Mouse (Mus musculus) embryonic facial prominence, embryonic 14.5 days (tissue): ENCODE results near the gene Mbip. TPM values are rescaled to one million over a fixed set of nuclear protein-coding genes. Genes with fewer than 3 reads are reported as not detected.

Experiments used
- ATAC-seq: fragments of 200-750 bp; cut with Nextera tagmentation; 2 replicates; pipeline ENCODE4 v1.8.0; 2017; ENCODE audit warnings: low read depth, moderate number of reproducible peaks, moderate TSS enrichment
- DNase-seq: peaks from one replicate; pipeline ENCODE4 v3.0.0-alpha.2; 2015; ENCODE audit warnings: low spot score
- H3K27ac ChIP-seq: fragments of 300-500 bp; sonication (generic); replicated peaks from 2 replicates; pipeline ENCODE4 v1.5.1; 2014; ENCODE audit warnings: low read depth, mild to moderate bottlenecking, low read length, moderate library complexity
- H3K27me3 ChIP-seq: fragments of 300-500 bp; sonication (generic); replicated peaks from 2 replicates; pipeline ENCODE4 v1.6.1; 2014; ENCODE audit warnings: low read length; ENCODE audit not compliant: control insufficient read depth, insufficient read depth
- H3K36me3 ChIP-seq: fragments of 300-500 bp; sonication (generic); 2 replicates; pipeline ENCODE4 v1.6.1; 2014; ENCODE audit warnings: low read length, mixed read lengths; ENCODE audit not compliant: control insufficient read depth, insufficient read depth
- H3K4me1 ChIP-seq: fragments of 300-500 bp; sonication (generic); 2 replicates; pipeline ENCODE4 v1.6.1; 2014; ENCODE audit warnings: antibody characterized with exemption, low read length; ENCODE audit not compliant: control insufficient read depth, insufficient read depth
- H3K4me2 ChIP-seq: fragments of 300-500 bp; sonication (generic); 2 replicates; pipeline ENCODE4 v1.6.1; 2014; ENCODE audit warnings: low read depth, mild to moderate bottlenecking, low read length, moderate library complexity, mixed read lengths
- H3K4me3 ChIP-seq: fragments of 300-500 bp; sonication (generic); 2 replicates; pipeline ENCODE4 v1.5.1; 2014; ENCODE audit warnings: low read depth, mild to moderate bottlenecking, low read length
- H3K9ac ChIP-seq: fragments of 300-500 bp; sonication (generic); 2 replicates; pipeline ENCODE4 v1.6.1; 2014; ENCODE audit warnings: low read depth, mild to moderate bottlenecking, low read length, moderate library complexity, mixed read lengths
- H3K9me3 ChIP-seq: fragments of 300-500 bp; sonication (generic); 2 replicates; pipeline ENCODE4 v1.6.1; 2016; ENCODE audit warnings: low read length; ENCODE audit not compliant: control insufficient read depth
- WGBS: fragments of 180-500 bp; shearing (Covaris S2); extraction: QIAGEN DNeasy Blood & Tissue Kit; methylation state at CpG from one replicate; pipeline ENCODE4 v1.1.7; 2014; 5-methylcytosine and 5-hydroxymethylcytosine counted together
- polyA plus RNA-seq: library from polyadenylated mRNA; unstranded; fragments of >200 nt; fragmentation: Nextera tagmentation; extraction: Ambion mirVana; gene quantifications from 2 replicates; pipeline ENCODE4 v1.2.1, GENCODE M21; 2014

Mbip gene
- polyA plus RNA-seq, 1 experiment from 2014 or later, result 27.2 TPM

GRCm38 (mm10) chr12:56297921-56298830 lies 47.5 kb downstream of the Mbip start:
- ATAC-seq (0 out of 2 replicates have a peak, but pooled peaks have one; percentile 49), DNase-seq (no peak)
- no peak overlapping the region for H3K4me3 ChIP-seq

DNA sequence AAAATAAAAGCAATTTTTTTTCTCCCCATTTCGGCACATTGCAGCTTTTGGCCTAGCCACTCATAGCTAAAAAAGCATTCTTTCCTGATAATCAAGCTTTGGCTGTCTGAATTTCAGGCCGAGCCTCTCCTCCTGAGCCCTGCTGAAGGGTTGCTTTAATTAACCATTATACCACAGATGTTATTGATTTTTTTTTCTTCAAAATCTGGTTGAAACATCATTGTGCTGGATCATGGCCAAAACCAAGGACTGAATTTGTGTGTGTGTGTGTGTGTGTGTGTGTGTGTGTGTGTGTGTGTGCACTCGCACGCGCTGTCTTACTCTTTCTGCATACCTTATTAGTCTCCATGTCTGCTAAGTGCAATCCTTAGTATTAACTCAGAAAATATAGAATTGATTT lies 48.6 kb downstream of the Mbip start:
- Histone ChIP-seq H3K36me3 (no peaks in the 10 kb centered on the region), H3K4me3 (no peak overlapping the region), H3K9ac (no peak overlapping the region), H3K27me3 (0 out of 2 replicates have a peak, but pooled peaks cover 3% of the 10 kb centered on the region), H3K4me2 (no peak overlapping the region), H3K9me3 (no peaks in the 10 kb centered on the region), H3K27ac (no peak overlapping the region), H3K4me1 (peaks cover 10% of the 10 kb centered on the region; the same call in 1 of the 2 replicates)
- WGBS, result 43% methylated on average over 5 of the region's 5 CpGs
- ATAC-seq (no peak), DNase-seq (peak; percentile 40)

More at GRCm38 (mm10) chr12:56297921-56298830, 47.5 kb downstream of the Mbip start:
- no peak overlapping the region for H3K27ac ChIP-seq
- peaks cover 10% of the 10 kb centered on the region; the same call in 1 of the 2 replicates for H3K4me1 ChIP-seq
- H3K9ac ChIP-seq, result no peak overlapping the region
- H3K27me3 ChIP-seq, result 0 out of 2 replicates have a peak, but pooled peaks cover 3% of the 10 kb centered on the region
- no peak overlapping the region for H3K4me2 ChIP-seq
- no peaks in the 10 kb centered on the region for H3K36me3 ChIP-seq
- H3K9me3 ChIP-seq, result no peaks in the 10 kb centered on the region
- WGBS, result 21% methylated on average over 21 of the region's 21 CpGs

DNA sequence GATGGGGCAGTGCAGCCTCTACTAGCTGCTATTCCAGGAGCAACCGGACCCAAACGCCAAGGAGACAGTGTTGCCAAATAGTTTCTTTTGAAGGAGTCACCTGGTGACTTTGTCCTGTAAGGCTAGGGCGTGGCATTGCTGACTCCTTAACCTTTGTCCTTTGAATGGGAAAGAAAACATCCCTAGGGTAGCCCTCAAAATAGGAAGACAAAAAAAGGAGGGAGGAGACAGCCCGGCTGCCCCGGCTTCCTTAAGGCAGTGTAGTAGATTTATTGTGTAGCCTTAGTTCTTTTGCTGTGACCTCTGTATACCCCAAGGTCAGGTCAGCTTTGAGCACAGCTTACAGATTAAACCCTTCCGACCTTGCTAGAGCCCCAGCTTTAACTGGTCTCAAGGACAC lies 49.2 kb downstream of the Mbip start:
- H3K9ac ChIP-seq, result no peak overlapping the region
- DNase-seq (no peak), ATAC-seq (no peak)
- no peak overlapping the region for H3K4me3 ChIP-seq
- peaks cover 10% of the 10 kb centered on the region; the same call in 1 of the 2 replicates for H3K4me1 ChIP-seq
- 0 out of 2 replicates have a peak, but pooled peaks cover 3% of the 10 kb centered on the region for H3K27me3 ChIP-seq
- H3K36me3 ChIP-seq, result no peaks in the 10 kb centered on the region
- no peak overlapping the region for H3K4me2 ChIP-seq
- H3K9me3 ChIP-seq, result no peaks in the 10 kb centered on the region
- no peak overlapping the region for H3K27ac ChIP-seq
- 40% methylated on average over 6 of the region's 6 CpGs for WGBS

- H3K4me3 ChIP-seq, result no peak overlapping the region
- peaks cover 10% of the 10 kb centered on the region; the same call in 1 of the 2 replicates for H3K4me1 ChIP-seq
- no peaks in the 10 kb centered on the region for H3K9me3 ChIP-seq
- H3K27ac ChIP-seq, result no peak overlapping the region
- H3K36me3 ChIP-seq, result no peaks in the 10 kb centered on the region
- H3K4me2 ChIP-seq, result no peak overlapping the region
- H3K9ac ChIP-seq, result no peak overlapping the region
- DNase-seq, result no peak
- WGBS, result 77% methylated on average over 3 of the region's 3 CpGs
- no peak for ATAC-seq
- no peaks in the 10 kb centered on the region for H3K27me3 ChIP-seq
Observed at GRCm38 (mm10) chr12:56295160-56295559, 50.5 kb downstream of the Mbip start.

GRCm38 (mm10) chr12:56288548-56288947 lies 57.1 kb downstream of the Mbip start:
- DNase-seq (no peak), ATAC-seq (no peak)
- no peak overlapping the region for H3K9ac ChIP-seq
- no peaks in the 10 kb centered on the region for H3K36me3 ChIP-seq
- H3K27ac ChIP-seq, result no peak overlapping the region
- WGBS, result 75% methylated on average over 3 of the region's 3 CpGs
- H3K4me3 ChIP-seq, result no peak overlapping the region
- no peaks in the 10 kb centered on the region for H3K4me1 ChIP-seq
- H3K4me2 ChIP-seq, result no peak overlapping the region
- no peaks in the 10 kb centered on the region for H3K9me3 ChIP-seq
- no peaks in the 10 kb centered on the region for H3K27me3 ChIP-seq

- ATAC-seq (no peak), DNase-seq (no peak)
- H3K36me3 ChIP-seq, result no peaks in the 10 kb centered on the region
- H3K4me1 ChIP-seq, result no peaks in the 10 kb centered on the region
- no peak overlapping the region for H3K9ac ChIP-seq
- H3K9me3 ChIP-seq, result no peaks in the 10 kb centered on the region
- WGBS, result 96% methylated on average over 14 of the region's 14 CpGs
- no peak overlapping the region for H3K4me2 ChIP-seq
- no peaks in the 10 kb centered on the region for H3K27me3 ChIP-seq
- H3K4me3 ChIP-seq, result no peak overlapping the region
- no peak overlapping the region for H3K27ac ChIP-seq
Observed at GRCm38 (mm10) chr12:56286828-56287227, 58.9 kb downstream of the Mbip start.

GRCm38 (mm10) chr12:56284210-56284609 lies 61.5 kb downstream of the Mbip start:
- 72% methylated on average over 2 of the region's 2 CpGs for WGBS
- no peak for ATAC-seq

DNA sequence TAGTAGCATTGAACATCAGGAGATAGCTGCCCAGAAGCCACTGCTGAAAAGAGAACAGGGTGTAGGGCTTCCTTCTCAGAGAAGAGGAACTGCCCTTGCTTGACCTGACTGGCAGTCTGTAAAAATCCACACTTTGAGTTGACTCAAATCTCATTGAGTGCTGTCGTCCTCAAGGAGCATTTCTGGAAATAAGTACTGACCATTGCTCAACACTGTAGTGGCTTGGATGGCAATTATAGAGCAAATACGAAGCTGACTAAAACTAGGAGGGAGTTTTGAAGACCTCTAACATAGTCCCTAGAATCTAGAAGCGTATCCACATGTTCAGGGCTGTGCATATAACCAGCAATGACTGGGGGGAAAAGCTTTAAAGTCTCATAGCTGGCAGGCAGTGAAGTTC lies 64.0 kb downstream of the Mbip start:
- H3K27me3 ChIP-seq, result no peaks in the 10 kb centered on the region
- no peak overlapping the region for H3K27ac ChIP-seq
- no peak overlapping the region for H3K4me2 ChIP-seq
- no peak overlapping the region for H3K9ac ChIP-seq
- H3K4me1 ChIP-seq, result no peaks in the 10 kb centered on the region
- 74% methylated on average over 3 of the region's 3 CpGs for WGBS
- ATAC-seq (no peak), DNase-seq (no peak)
- no peak overlapping the region for H3K4me3 ChIP-seq
- H3K9me3 ChIP-seq, result no peaks in the 10 kb centered on the region
- no peaks in the 10 kb centered on the region for H3K36me3 ChIP-seq

More at GRCm38 (mm10) chr12:56284210-56284609, 61.5 kb downstream of the Mbip start:
- Histone ChIP-seq H3K4me3 (no peak overlapping the region), H3K9me3 (no peaks in the 10 kb centered on the region), H3K4me1 (no peaks in the 10 kb centered on the region), H3K4me2 (no peak overlapping the region), H3K27ac (no peak overlapping the region), H3K27me3 (no peaks in the 10 kb centered on the region), H3K9ac (no peak overlapping the region), H3K36me3 (no peaks in the 10 kb centered on the region)
- DNase-seq, result no peak
